Mouse (Mus musculus) right cerebral cortex, adult 2 months (tissue): Measurements from ENCODE around the gene Exoc4.

Experiments
- DNase-seq, 2 experiments: peaks; one replicate each; pipeline ENCODE4 v3.0.0; 2021 to 2022; ENCODE audit warnings: low spot score in 2 of 2

Gene Exoc4

DNA sequence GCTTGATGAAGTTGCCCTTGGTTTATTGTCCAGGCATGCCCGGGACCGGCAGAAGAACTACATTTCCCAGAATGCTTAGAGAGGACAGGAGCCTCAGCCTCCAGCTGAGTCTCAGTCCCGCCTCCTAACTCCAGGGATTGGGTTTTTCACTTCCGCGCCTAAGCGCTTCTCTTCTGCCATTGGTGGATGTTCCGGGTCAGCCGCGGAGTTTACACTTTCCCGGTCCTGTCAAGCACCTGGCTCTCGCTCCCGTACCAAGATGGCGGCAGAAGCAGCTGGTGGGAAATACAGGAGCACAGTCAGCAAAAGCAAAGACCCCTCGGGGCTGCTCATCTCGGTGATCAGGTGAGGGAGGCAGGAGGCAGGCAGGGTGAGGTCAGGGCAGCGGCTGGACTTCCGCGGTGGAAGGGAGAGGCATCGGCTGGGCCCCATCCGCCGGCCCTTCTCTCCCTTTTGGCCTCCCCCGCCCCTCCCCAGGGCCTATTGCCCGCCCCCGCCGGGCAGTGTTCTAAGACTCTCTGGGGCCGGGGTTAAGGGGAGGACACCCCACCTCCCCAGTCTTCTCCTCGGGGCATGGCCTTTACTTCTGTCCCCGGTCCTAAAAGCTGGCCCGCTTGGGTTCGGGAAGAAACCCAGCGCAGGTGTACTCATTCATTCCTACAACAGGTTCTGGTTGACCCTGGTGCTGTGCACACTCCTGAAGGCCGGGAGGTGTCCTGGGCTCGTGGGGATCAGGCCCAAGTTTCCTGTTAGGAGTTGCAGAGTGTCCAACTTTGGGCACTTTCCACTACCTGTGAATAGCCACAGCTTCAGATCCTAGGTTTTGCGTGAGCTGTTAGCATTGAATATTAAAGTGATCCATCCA lies at the start of gene Exoc4:
Exoc4 (plus strand) TSS at position 192 of the 865 bp plus-strand sequence.
- DNase-seq = peak; percentile 95 to 97

DNA sequence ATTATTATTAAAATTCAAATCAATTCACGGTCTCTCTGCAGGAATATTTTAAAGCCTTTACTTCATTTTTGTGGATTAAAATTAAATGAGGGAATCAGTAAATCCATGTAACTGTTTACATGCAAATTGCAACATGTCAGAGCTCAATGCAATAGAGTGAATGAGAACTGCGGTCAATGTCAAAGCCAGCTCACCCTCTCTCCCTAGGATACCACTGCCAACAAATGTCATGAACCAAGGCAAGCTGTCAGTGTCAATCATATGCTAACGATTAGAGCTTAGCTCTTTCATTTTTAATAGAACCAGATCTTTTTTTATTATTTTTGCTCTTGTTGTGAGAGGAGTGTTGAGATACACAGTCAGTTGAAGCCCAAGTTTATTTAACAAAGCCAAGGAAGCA lies 30.1 kb upstream of the Exoc4 start:
- no peak for DNase-seq

DNA sequence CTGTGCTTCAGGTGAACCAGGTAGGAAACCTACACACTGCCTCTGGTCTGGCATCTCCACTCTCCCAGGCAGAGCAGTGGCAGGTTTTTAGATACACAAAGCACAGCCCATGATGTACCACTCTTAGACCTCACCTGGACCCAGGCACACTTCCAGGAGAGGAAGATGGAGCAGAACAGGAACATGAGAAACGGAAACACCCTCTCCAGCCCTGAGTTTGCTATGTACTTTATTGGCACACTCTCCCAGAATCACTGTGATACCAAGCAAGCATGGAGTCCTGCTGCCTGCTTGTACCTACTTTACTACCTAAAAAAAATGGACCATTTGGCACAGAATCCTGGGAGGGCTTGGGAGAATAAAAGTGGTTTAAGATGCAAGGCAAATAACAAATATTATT lies 22.2 kb upstream of the Exoc4 start:
- no peak for DNase-seq

DNA sequence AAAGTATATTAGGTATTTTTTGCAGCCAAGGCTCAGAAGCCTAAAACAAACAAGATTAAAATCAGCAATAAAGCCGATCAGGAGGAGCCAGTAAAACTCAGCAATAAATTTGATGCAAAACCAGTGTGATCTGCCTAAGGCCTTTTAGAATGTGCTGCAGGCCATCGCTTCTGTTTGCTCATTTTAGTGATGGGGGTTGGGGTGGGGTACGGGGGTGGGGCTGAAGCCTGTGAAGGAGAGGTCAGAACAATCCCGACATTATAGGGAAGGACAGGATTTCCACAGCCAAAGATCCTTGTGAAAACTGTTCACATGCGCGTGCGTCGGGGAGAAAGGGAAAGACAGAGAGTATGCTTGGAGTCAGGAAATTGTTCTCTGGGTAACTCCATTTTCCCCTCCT lies 21.5 kb upstream of the Exoc4 start:
- DNase-seq = no peak

DNA sequence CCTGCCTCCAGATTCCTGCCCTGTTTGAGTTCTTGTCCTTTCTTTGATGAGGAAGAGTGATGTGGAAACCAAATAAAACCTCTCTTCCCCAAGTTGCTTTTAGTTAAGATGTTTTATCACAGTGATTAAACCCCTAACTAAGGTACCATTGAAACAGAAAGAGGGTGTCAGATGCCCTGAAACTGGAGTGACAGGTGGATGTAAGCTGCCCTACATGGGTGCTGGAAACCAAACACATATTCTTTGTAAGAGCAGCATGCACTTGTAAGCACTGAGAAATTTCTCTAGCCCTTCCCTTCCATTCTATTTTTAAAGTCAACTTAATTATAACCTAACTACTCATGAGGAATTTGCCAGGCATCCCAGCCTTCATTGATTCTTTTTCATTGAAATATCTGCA lies 7.6 kb upstream of the Exoc4 start:
- no peak for DNase-seq

DNA sequence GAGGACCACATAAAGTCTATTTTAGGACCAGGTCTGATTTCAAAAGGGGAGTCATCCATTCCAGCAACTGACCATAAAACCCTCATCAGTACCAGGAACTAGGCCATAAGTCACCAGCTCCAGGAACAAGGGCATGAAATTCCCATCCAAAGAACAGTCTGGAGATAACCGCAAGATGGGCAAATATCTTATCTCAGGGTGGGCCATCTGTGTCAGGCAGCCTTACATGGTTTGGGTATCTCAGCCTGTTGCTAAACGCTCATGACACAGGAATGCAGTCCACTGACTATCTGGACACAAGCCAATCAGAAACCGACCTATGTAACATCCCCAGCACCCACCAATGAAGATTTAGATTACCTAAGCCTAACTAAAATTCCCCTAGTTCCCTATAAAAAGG lies 4.3 kb upstream of the Exoc4 start:
- no peak for DNase-seq

DNA sequence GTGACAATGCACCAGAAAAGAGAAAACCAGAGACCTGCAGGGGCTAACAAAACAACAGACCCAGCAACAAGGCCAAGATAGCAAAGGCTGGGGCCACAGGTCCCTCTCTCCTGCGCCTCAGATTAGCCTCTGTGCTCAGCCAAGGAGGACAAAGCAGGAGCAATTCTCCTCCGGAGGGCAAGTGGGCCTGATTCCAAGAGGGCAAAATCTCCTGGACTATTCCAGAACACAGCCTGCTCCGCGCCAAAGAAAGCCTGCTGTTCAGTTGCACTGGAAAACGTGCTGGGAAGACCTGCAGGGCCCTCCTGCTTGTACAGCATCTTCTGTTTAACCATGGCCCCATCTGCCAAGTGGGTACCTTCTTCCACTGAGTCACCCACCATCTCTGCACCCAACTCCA lies 1.7 kb upstream of the Exoc4 start:
- no peak for DNase-seq

DNA sequence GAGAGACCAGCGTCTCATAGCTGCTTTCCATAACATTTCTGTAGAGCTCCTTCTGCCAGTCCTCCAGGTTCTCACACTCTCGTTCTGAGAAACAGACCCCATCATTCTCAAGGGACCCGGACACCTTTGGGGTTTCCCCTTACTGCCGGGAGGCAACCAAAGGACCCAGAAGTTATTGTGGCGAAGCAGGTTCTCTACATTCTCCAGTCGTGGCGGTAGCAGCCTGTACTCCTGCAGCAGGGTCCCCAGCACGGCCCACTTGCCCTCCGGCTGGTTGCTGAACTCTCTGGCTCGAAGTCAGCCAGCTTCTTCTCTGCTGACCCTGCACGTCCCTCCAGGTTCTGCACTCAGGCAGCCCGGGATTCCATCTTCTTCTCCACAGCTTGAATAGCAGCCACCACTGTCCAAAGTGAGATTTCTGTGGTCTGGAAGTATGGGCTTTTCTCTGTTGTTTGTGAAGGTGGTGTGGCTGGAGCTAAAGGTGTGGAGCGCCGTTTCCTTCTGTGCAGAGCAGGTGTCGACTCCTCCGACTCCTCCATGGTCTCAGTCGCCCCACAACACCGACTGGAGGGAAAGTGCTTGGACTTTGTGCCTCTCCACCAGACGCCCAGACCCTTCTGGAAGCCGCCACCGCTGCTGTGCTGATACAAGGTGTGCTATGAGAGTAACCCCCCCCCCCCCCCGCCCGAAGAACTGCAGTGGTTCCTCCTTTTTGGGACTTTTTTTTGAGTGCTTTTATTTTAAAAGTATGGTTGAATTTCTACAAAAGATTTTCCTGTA lies 1.1 kb upstream of the Exoc4 start:
- no peak for DNase-seq

DNA sequence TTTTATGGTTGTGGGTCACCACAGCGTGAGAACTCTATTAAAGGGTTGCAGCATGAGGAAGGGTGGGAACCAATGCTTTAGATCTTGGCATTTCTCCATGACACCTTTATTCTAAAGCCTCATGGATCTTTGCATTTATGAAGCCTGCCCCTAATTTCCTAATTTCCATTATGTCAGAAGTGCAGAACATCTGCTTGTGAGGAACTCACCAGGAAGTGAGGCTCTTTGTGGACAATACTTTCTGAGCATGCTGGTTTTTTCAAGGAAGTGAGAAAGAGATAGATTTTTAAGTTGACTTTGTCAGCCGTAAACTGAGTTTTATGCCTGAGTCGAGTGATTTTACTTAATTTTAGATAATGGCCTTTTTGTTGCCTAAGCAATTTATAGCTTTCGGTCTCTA lies 7.8 kb downstream of the Exoc4 start:
- no peak for DNase-seq

DNA sequence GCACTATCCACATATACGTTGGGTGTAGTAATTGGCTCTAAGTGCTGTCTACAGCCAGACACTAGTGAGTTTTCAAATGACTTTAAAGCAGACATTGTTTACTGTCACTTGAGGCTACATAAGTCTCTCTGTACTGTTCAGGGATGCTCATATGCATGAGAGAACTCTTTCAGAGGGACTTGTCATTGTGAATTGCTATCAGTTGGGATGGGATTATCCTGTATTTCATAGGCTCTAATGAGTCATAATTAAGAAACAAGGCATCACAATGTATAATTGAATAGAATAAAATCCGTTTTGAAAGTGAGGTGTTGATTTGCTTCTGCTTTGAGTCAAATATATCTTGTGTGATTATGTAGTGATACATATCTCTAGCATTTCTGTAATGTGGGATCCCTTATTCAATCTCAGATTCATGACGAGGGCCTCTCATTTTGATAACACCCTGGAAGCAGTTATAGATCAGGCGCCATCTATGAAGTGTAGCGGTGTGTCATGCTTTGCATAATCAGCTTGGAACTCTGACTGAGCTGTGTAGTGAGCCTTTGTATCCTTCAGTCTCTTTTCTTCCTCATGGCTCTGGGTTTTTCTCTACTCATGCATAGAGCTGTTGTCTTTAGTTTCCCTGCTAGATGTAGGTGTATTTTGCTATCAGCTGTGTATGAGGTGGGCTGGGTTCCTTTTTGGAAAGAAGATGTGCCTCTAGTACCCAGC lies 8.3 kb downstream of the Exoc4 start:
- DNase-seq = no peak

DNA sequence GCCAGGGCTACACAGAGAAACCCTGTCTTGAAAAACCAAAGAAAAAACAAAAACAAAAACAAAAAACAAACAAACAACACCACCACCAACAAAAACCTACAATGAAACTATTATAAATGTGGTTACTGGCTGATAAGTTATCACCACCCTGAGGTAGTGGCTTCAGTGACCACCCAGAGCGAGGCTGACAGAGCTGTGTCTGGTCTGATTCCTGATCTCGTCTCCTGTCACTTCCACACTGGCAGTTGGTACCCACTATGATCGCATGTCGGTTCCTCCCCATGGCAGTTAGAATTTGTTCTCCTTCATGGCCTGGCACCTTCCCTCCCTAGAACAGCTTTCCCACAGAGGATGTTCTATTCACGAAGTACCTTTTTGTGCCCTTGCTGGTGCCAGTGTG lies 11.0 kb downstream of the Exoc4 start:
- DNase-seq = no peak

DNA sequence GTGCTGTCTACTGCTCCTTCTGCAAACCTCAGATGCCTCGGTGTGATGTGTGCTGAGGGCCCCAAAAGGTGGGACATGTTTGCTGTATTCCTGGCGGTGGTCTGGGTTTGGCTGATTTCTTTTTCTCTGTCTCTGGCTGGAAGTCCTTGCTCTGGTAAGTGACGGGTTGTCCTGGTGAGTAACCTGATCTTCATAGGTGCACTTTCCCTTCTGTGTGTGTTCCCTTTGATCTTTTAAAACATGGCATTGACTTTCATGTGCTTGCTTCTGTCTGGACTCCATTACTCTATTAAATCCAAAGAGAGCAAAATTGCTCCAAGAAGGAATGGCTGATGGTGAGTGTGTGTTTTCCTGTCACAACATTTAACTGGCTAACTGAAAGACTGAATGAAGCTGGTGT lies 12.7 kb downstream of the Exoc4 start:
- DNase-seq = no peak

DNA sequence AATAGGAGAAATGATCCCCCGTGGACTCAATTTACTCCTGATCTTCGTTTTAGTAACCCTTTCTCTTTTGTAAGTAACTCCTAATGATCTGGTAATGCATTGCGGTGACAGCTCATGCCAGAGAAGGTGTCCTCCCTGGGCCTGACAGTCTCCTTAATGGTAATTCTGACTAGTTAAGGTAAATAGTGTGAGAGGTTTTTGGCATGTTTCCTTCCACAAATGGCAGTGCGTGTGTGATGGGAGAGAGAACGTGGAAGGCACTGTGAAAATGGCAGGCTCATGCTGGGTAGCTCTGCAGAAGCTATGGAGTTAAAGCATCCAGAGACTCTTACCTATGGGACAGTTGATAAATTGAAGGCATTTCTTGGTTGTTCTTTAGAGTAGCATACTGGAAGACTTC lies 15.1 kb downstream of the Exoc4 start:
- DNase-seq = no peak

DNA sequence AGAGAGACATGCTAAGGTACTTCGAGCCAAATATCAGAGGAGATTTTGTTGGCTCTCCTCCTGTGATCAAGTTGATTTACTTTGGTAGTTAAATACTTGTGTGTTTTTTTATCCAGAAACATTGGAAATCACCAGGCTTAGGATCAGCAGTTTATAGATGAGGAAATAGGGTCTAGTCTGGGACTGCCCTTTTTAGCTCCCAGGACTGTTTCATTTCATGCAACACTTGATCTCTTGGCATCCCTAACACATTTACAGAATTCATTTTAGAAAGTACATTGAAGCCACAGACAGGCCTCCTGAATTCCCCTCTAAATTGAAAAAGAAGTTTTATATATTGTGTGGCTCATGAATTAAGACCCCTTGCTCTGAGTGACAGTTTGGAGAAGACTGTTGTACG lies 15.5 kb downstream of the Exoc4 start:
- no peak for DNase-seq

DNA sequence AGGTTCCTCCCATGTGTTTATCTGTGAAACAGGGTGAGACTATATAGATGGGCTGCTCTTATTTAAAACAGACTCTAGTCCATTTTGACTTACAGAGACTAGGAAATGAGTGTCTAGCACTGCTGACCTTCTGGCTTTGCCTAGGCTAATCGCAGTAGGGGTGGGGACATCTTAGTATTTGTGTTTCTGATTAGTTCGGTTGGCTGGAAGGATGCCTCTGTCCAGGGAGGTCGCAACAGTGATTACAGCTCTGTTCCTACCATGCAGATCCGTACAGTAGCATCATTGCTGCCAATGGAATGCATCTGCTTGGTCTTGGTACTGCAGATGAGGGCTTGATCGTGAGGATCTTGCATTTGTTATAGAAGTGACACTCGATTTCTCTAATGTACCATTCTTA lies 18.7 kb downstream of the Exoc4 start:
- DNase-seq = no peak

DNA sequence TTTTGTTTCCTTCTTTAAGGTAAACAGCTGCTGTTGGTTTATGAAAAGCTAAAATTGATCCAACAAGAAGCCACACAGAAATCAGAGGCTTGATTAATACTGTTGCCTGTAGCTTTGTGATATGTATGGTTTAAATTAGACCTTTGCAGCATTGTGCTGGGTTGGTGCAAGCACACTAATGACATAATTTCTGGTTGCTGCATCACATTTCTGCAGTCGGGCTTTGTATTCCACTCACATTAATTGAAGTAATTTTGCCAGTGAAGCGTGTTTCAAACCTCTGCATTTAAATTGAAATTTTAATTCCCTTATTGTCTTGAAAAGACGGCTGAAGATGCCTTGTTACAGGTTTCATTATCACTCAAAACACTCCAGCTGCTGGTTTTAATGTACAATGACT lies 34.6 kb downstream of the Exoc4 start:
- DNase-seq = no peak

DNA sequence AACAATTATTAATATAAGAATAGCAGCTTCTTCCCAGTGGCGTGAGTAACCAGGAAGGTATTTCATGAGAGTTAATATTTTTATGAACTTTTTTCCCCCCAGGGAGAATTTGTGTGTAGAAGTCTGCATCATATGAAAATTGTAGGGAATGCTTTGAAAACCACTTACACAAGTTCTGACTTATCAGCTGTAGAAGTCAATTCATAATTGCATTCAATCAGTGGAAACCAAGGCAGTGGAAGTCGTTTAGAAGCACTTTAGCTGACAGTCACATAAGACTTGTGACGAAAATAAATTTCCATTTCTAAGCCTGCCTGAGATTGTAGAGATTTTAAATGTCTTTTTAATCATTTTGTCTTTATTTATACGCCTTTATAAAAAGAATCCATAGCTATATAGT lies 35.1 kb downstream of the Exoc4 start:
- no peak for DNase-seq

DNA sequence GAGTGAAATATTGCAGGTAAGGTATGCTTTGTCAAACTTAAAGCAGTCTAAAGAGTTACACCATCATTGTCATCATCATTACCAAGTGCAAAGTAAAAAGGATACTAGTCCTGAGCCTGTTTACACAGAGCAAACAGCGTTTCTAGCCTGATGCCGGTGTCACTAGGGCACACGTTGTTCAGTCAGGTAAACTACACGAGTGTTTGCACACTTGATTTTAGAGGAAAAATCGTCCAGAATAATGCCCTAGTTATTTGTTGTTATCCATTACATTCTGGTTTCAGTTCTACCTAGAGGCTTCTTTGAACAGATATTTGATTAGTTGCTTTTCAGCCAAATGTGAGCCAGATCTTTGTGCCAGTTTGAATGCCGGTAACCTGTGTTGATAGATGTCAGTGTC lies 37.5 kb downstream of the Exoc4 start:
- no peak for DNase-seq

DNA sequence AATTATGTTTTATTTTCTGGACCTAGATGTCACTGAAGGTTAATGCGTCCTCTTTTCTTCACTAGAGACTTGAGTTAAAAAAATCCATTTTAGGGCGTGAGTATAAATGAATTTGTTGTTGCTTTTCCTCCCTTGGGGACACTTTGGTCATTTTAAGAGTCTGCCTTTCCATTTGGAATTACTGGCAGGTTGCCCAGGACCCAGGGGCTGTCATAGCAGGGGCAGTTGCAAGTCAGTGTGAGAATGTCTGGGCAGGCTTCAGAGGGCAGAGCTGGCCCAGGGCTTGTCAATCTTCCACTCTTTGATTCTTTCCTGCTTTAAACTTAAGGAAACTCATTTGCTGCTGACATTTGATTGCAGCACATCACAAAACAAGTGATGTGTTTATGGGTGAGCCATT lies 45.7 kb downstream of the Exoc4 start:
- no peak for DNase-seq

DNA sequence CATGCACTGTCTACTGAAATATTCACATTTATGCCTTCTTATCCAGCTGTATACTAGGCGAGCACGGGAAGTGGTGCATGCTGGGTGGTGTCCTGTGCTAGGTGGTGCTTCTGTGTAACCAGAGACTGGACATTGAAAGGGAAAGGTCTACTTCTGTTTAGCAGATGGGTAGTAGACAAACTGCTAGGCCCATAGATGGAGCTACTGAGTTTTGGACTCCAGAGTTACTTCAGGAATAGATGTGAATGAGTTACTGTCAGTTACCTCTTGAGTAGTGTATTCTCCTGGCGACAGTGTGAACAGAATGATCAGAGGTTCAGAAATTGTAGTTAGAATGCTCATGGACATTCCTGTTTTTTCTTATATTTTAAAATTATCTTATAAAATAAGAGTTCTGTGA lies 48.7 kb downstream of the Exoc4 start:
- DNase-seq = no peak

DNA sequence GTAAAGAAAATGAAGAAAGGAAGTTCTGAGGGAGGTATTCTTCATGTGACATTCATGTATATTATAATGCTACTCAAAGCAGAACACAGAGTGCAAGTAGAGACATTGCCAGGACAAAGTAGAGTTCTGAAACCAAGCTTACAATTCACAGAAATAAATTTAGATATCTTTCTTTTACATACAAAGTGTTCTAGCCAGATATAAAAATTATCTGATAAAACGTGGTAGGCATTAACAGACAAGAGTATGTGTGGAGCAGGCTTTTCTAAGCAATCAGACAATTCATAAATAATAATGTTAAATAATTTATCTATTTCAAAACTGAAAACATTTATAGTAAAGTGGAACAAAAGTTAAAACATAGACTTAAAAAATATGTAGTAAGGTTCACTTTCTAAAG lies 49.9 kb downstream of the Exoc4 start:
- DNase-seq = no peak

DNA sequence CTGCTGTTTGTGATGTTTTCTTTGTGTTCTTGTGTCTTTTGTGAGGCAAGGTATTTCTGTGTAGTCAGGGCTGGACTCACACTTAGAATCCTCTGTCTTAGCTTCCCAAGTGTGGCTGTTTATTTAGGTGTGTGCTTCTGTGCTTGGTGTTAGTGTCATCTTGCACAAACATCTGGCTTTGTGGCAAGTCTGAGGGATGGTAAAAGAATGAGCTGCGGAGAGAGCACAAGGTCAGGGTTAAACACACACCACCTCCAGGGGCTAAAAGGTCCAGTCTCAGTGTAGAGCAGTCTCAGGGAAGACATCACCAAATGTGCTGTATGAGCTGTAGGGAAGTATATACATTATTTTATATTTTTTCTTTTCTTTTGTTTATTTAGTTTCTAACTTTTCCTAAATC lies 57.1 kb downstream of the Exoc4 start:
- no peak for DNase-seq

DNA sequence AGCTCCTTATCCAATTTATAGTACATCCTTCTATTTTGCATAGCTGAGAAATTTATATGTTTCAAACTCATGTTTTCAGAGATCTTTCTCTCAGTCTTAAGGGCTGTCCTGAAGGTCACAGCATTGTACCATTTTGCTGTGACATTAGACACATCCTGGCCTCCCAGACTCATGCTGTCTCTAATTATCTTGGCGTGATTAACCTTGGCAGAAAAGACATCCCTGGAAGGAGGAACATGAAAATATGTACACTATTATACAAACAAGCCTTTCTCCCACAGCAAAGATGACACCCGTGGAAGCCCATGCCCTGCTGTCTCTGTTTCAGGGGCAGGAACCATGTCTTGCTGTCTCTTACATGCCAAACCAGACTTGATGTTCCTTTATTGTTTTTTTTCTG lies 59.8 kb downstream of the Exoc4 start:
- no peak for DNase-seq
